Mouse (Mus musculus): ENCODE measurements at regions not wholly inside any gene's neighbourhood (a gene's known extent, or its start where the extent isn't known, plus 50 kb on each side); places are given as distances from the start of the nearest gene placed in this dataset.

- H3K27ac ChIP-seq: no peak overlapping the region; the same call in 1 of the 2 replicates
- DNase-seq: no peak
- intact Hi-C loops (cut with DNase I): no loop called here
- TF ChIP-seq CTCF (IDR thresholded peaks at IDR 0.05): no peak
- H3K4me3 ChIP-seq: no peak overlapping the region
Measured at GRCm38 (mm10) chr5:148768346-148768745, 160.8 kb downstream of the Katnal1 start.

GRCm38 (mm10) chr5:148765993-148766392, 163.1 kb downstream of the Katnal1 start:
- intact Hi-C loops (cut with DNase I): no loop called here
- DNase-seq: no peak
- TF ChIP-seq CTCF (IDR thresholded peaks at IDR 0.05): no peak
- Histone ChIP-seq H3K27ac (no peak overlapping the region), H3K4me3 (no peak overlapping the region)

GRCm38 (mm10) chr5:148760108-148760507, 169.0 kb downstream of the Katnal1 start:
- Histone ChIP-seq H3K27ac (no peak overlapping the region), H3K4me3 (no peak overlapping the region)
- no peak for DNase-seq
- intact Hi-C loops (cut with DNase I): no loop called here
- no peak for TF ChIP-seq CTCF (IDR thresholded peaks at IDR 0.05)

GRCm38 (mm10) chr5:148758786-148759185, 170.3 kb downstream of the Katnal1 start:
- no peak overlapping the region for H3K27ac ChIP-seq
- intact Hi-C loops (cut with DNase I): no loop called here
- no peak for DNase-seq
- no peak overlapping the region for H3K4me3 ChIP-seq
- TF ChIP-seq CTCF (IDR thresholded peaks at IDR 0.05): no peak

GRCm38 (mm10) chr5:148757715-148758114, 171.4 kb downstream of the Katnal1 start:
- Histone ChIP-seq H3K4me3 (no peak overlapping the region), H3K27ac (no peak overlapping the region)
- no peak for TF ChIP-seq CTCF (IDR thresholded peaks at IDR 0.05)
- no peak for DNase-seq
- intact Hi-C loops (cut with DNase I): no loop called here

- no peak overlapping the region for H3K4me3 ChIP-seq
- intact Hi-C loops (cut with DNase I): no loop called here
- no peak for DNase-seq
- H3K27ac ChIP-seq: no peak overlapping the region
- no peak for TF ChIP-seq CTCF (IDR thresholded peaks at IDR 0.05)
Measured at GRCm38 (mm10) chr5:148757236-148757635, 171.9 kb downstream of the Katnal1 start.

GRCm38 (mm10) chr5:148756246-148756930, 172.7 kb downstream of the Katnal1 start:
- peak; percentile 48 for TF ChIP-seq CTCF (IDR thresholded peaks at IDR 0.05)
- intact Hi-C loops (cut with DNase I): no loop called here
- Histone ChIP-seq H3K4me3 (no peak overlapping the region), H3K27ac (no peak overlapping the region)
- DNase-seq: no peak

- Histone ChIP-seq H3K4me3 (no peak overlapping the region), H3K27ac (no peak overlapping the region)
- no peak for DNase-seq
- intact Hi-C loops (cut with DNase I): no loop called here
- no peak for TF ChIP-seq CTCF (IDR thresholded peaks at IDR 0.05)
Measured at GRCm38 (mm10) chr5:148755807-148756206, 173.3 kb downstream of the Katnal1 start.

- TF ChIP-seq CTCF (IDR thresholded peaks at IDR 0.05): no peak
- no peak overlapping the region for H3K27ac ChIP-seq
- H3K4me3 ChIP-seq: no peak overlapping the region
- intact Hi-C loops (cut with DNase I): no loop called here
- DNase-seq: no peak
Measured at GRCm38 (mm10) chr5:148754896-148755295, 174.2 kb downstream of the Katnal1 start.

GRCm38 (mm10) chr5:148754363-148754762, 174.8 kb downstream of the Katnal1 start:
- DNase-seq: no peak

GRCm38 (mm10) chr5:148753457-148753856, 175.7 kb downstream of the Katnal1 start:
- no peak for DNase-seq
- Histone ChIP-seq H3K4me3 (no peak overlapping the region), H3K27ac (no peak overlapping the region)
- intact Hi-C loops (cut with DNase I): no loop called here
- TF ChIP-seq CTCF (IDR thresholded peaks at IDR 0.05): no peak

More at GRCm38 (mm10) chr5:148754363-148754762, 174.8 kb downstream of the Katnal1 start:
- Histone ChIP-seq H3K4me3 (no peak overlapping the region), H3K27ac (no peak overlapping the region)
- TF ChIP-seq CTCF (IDR thresholded peaks at IDR 0.05): 0 out of 2 replicates have a peak, but pooled peaks have one; percentile 6
- intact Hi-C loops (cut with DNase I): no loop called here

GRCm38 (mm10) chr5:148751980-148752379, 177.1 kb downstream of the Katnal1 start:
- TF ChIP-seq CTCF (IDR thresholded peaks at IDR 0.05): no peak
- no peak for DNase-seq
- intact Hi-C loops (cut with DNase I): no loop called here
- Histone ChIP-seq H3K27ac (no peak overlapping the region), H3K4me3 (no peak overlapping the region)

- H3K4me3 ChIP-seq: no peak overlapping the region
- intact Hi-C loops (cut with DNase I): no loop called here
- TF ChIP-seq CTCF (IDR thresholded peaks at IDR 0.05): no peak
- no peak overlapping the region for H3K27ac ChIP-seq
- DNase-seq: no peak
Measured at GRCm38 (mm10) chr5:148750002-148750734, 179.0 kb downstream of the Katnal1 start.
